Mouse (Mus musculus) Patski (cell line): ENCODE measurements around the gene Cd68. TPM values are rescaled to one million over a fixed set of nuclear protein-coding genes. Genes with fewer than 3 reads are reported as not detected.
A peak's percentile ranks its signal among the peaks of the same experiment; 100 is the strongest.
"Not testable (repeated sequence)": the region's sequence is repeated elsewhere in the genome, so short reads cannot be mapped to it uniquely, and the experiment has no call there.

Source experiments
- ATAC-seq: fragments of 100-300 bp; one replicate; pipeline ENCODE4 v1.8.0; 2021
- CTCF ChIA-PET: fragments of 350-600 bp; sonication (Branson Sonifier 250); formaldehyde crosslinking; loops from one replicate; lab custom pipeline; 2022; ENCODE audit warnings: inconsistent platforms; lab: Charles Lee
- POLR2A ChIA-PET: fragments of 350-600 bp; sonication (Branson Sonifier 250); formaldehyde crosslinking; loops from one replicate; lab custom pipeline; 2022; ENCODE audit warnings: antibody characterized with exemption, inconsistent platforms; lab: Charles Lee
- DNase-seq: peaks from one replicate; pipeline ENCODE4 v3.0.0-alpha.2; 2011; ENCODE audit warnings: low read depth, low spot score
- H3K27me3 ChIP-seq: fragments of 371-371 bp; one replicate; pipeline ENCODE4 v1.5.1; 2021
- CTCF ChIP-seq: fragments of 100-300 bp; IDR thresholded peaks from one replicate; pipeline ENCODE4 v1.5.1; 2021
- in situ Hi-C: fragments of 300-500 bp; cut with MboI; formaldehyde crosslinking; loops from 3 replicates; pipeline ENCODE4 v1.11.1; 2018; ENCODE audit warnings: low pct_unique_long_range_greater_than_20kb, mixed read lengths
- polyA plus RNA-seq: library from polyadenylated mRNA; unstranded; gene quantifications from one replicate; pipeline ENCODE4 v1.2.3, GENCODE M21; 2021

Cd68 gene
- polyA plus RNA-seq, 1 experiment from 2014 or later: 4.4 TPM

DNA sequence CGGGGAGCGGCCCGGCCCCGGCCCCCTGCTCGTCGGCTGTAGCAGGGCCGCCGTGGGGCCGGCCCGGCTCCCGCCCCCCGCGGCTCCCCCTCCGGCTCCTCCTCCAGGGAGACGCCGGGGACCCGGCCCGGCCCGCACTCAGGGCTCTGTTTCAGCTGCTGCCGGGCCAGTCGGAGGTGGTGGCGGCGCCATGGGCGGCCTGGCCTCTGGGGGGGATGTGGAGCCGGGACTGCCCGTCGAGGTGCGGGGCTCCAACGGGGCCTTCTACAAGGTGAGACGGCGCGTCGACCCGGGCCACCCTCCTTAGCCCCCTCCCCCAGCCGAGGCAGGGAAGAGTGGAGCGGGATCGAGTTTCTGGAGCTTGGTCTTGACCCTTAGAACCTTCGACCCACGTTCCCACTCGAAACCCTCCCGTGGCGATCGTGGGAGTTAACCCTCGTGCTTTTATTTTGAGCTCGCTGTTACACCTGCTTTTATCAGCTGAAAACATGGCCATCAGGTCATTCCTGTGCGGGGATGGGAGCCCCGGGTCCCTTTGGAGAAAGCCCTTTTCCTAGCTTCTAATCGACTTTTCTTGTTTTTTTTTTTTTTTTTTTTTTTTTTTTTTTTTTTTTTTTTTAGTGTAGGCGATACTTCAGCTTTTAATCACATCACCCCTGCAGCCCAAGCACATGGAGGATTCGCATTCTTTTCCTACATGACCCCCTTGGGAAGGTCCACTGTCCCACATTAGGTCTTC is 32.7 kb downstream of the Cd68 start:
- in situ Hi-C loops: no loop called here
- CTCF ChIA-PET: interaction anchor here (1.1 to 3.8 kb wide), 3 partner anchors 9 to 27 kb away, joined by 3 to 20 read pairs (median 3); partner anchors contain the start of gene Sox15
- ATAC-seq: peak; percentile 34
- POLR2A ChIA-PET: interaction anchor here (1.0 kb wide), 1 partner anchor 20 kb away, joined by 4 read pairs; no protein-coding TSS in a partner anchor
- DNase-seq: no peak
- no peak for TF ChIP-seq CTCF
- H3K27me3 ChIP-seq: no peaks in the 10 kb centered on the region

DNA sequence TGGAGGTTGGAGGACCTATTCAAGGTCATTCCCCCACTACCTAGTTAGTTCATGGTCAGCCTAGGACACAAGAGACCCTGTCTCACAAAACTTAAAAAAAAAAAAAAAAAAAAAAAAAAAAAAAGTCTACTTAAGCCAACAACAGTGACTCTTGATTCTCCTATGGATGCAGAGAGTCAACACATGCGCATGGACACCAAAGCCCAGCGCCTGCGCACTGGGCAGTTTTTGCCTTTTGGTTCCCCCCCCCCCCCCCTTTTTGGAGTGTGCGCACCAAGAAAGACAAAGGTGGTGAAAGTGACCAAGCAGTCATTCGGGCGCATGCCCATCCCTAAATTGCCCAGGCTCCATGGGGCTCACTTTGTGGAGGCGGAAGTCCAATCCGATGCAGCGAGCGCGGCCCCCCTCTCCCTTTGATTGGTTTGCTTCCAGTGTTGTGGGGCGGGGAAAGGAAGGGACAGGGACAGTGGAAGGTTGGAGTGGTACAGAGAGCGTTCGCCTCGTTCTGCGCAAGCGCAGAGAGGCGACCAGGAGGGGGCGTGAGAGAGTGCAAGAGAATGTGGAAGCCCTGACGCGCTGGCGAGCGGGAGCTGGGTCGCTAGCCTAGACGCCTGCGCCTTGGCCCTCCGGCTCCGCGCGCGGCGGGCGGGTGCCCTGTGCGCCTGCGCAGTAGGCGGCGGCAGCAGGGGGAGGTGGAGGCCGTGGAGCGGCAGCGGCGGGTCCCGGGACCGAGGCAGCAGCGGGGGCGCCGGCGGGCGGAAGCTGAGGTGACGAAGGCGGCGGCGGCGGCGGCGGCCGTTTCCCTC is 33.5 kb downstream of the Cd68 start, which contains the start of gene Fxr2:
Gene Fxr2, plus strand, starts transcription at position 707 of the 806 bp plus-strand sequence.
- no peaks in the 10 kb centered on the region for H3K27me3 ChIP-seq
- ATAC-seq (peak; percentile 98), DNase-seq (peak; percentile 96)
- peak; percentile 98 for TF ChIP-seq CTCF
- in situ Hi-C loops: no loop called here
- CTCF ChIA-PET: interaction anchor here (1.1 to 3.8 kb wide), 3 partner anchors 9 to 28 kb away, joined by 3 to 20 read pairs (median 3); partner anchors contain the start of gene Sox15
- POLR2A ChIA-PET: interaction anchor here (0.7 kb wide), 1 partner anchor 224 kb away, joined by 3 read pairs; no protein-coding TSS in a partner anchor

DNA sequence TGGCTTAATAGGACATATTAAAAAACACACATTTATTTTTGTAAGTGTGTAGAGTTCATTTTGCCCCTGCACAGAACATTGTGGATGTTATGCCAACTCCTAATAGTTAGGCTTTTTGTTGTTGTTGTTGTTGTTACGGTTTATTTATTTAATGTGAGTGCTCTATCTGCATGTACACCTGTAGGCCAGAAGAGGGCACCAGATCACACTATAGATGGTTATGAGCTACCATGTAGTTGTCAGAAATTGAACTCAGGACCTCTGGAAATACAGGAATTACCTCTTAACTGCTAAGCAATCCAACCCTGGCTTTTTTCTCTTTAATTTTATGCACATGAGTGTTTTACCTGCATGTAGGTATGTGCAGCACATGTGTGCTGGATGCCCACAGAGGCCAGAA is 36.2 kb downstream of the Cd68 start:
- DNase-seq (no peak), ATAC-seq (no peak)
- in situ Hi-C loops: no loop called here
- TF ChIP-seq CTCF: peak; percentile 59
- H3K27me3 ChIP-seq: no peaks in the 10 kb centered on the region
- ChIA-PET CTCF (interaction anchor here (0.8 to 1.0 kb wide), 2 partner anchors 10 to 22 kb away, joined by 3 to 4 read pairs; no protein-coding TSS in a partner anchor), POLR2A (no interaction called here)

DNA sequence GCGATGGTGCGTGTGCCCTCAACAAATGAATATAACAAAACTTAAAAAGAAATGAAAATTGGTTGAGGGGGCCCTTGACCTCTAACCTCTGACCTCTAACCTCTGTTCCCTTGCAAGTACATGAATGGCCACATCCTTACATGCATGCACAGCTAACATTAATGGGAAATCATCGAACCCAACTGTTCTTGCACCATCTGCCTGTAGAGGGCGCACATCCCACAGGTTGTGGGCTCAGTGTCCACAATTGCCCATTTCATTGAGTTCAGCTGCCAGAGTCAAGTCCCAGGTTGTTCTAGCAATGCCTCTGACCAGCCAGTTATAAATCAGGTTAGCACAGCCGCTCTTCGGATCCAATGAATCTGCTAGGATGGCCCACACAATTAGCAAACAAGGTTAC is 37.7 kb downstream of the Cd68 start:
- ChIA-PET CTCF (interaction anchor here (0.6 to 1.3 kb wide), 3 partner anchors 13 to 97 kb away, joined by 3 to 4 read pairs (median 4); no protein-coding TSS in a partner anchor), POLR2A (interaction anchor here (0.6 kb wide), 1 partner anchor 28 kb away, joined by 3 read pairs; no protein-coding TSS in a partner anchor)
- TF ChIP-seq CTCF: peak; percentile 70
- H3K27me3 ChIP-seq: no peaks in the 10 kb centered on the region
- in situ Hi-C loops: no loop called here
- DNase-seq (no peak), ATAC-seq (no peak)

DNA sequence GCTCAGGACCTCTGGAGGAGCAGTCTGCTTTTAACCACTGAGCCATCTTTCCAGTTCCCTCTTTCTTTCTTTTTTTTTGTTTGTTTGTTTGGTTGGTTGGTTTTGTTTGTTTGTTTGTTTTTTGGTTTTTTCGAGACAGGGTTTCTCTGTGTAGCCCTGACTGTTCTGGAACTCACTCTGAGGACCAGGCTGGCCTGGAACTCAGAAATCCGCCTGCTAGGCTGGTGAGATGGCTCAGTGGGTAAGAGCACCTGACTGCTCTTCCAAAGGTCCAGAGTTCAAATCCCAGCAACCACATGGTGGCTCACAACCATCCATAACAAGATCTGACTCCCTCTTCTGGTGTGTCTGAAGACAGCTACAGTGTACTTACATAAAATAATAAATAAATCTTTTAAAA is 41.6 kb downstream of the Cd68 start:
- in situ Hi-C loops: loop anchor here (5.0 kb wide), 1 partner anchor 42 kb away; the partner anchor contains the start of genes Trp53 and Wrap53
- CTCF ChIA-PET: interaction anchor here (0.8 kb wide), 1 partner anchor 102 kb away, joined by 3 read pairs; no protein-coding TSS in a partner anchor
- DNase-seq: not testable (repeated sequence)

DNA sequence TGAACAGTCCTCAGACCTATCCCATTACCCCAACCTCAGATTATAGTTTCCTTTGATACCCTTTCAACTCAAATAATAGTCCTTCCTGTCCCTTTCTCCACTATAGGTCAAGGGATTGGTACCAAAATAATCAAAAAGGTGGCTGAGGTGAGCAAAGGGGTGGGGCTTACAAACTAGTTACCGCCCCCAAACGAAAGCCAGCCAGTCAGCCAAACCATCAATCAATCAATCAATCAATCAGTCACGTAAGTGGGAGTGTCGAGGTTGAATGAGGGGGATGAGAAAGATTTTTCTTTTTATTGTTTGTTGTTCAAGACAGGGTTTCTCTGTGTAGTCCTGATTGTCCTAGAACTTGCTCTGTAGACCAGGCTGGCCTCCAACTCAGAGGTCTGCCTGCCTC is 42.9 kb downstream of the Cd68 start:
- CTCF ChIA-PET: no interaction called here
- in situ Hi-C loops: loop anchor here (5.0 kb wide), 1 partner anchor 41 kb away; the partner anchor contains the start of genes Trp53 and Wrap53
- H3K27me3 ChIP-seq: peaks cover 9% of the 10 kb centered on the region
- TF ChIP-seq CTCF: no peak
- ATAC-seq (no peak), DNase-seq (no peak)
- POLR2A ChIA-PET: no interaction called here

More for the DNA sequence above, 41.6 kb downstream of the Cd68 start:
- POLR2A ChIA-PET: interaction anchor here (0.6 kb wide), 1 partner anchor 34 kb away, joined by 4 read pairs; no protein-coding TSS in a partner anchor
- H3K27me3 ChIP-seq, ATAC-seq: not testable (repeated sequence)

DNA sequence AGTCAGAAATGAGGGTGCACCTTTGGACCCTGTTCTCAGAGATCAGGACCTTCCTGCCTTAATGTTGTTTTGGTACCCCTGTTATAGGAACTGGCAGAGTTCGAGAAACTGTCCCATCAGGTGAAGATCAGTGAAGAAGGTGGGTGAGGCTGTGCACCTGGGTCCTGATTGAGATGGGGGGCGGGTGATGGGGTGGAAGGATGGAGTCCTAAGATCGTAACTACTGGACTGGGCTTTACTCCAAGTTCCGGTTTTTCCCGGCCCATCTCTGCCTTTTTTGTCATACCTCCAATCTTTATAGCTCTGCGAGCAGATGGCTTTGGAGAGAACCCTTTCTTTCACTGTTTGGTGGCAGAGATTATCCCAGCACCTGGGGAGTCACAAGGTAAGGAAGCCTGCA is 43.5 kb downstream of the Cd68 start:
- ATAC-seq: no peak
- TF ChIP-seq CTCF: no peak
- in situ Hi-C loops: loop anchor here (5.0 kb wide), 1 partner anchor 40 kb away; the partner anchor contains the start of genes Trp53 and Wrap53
- CTCF ChIA-PET: no interaction called here
- POLR2A ChIA-PET: no interaction called here
- no peak for DNase-seq
- H3K27me3 ChIP-seq: peaks cover 10% of the 10 kb centered on the region

DNA sequence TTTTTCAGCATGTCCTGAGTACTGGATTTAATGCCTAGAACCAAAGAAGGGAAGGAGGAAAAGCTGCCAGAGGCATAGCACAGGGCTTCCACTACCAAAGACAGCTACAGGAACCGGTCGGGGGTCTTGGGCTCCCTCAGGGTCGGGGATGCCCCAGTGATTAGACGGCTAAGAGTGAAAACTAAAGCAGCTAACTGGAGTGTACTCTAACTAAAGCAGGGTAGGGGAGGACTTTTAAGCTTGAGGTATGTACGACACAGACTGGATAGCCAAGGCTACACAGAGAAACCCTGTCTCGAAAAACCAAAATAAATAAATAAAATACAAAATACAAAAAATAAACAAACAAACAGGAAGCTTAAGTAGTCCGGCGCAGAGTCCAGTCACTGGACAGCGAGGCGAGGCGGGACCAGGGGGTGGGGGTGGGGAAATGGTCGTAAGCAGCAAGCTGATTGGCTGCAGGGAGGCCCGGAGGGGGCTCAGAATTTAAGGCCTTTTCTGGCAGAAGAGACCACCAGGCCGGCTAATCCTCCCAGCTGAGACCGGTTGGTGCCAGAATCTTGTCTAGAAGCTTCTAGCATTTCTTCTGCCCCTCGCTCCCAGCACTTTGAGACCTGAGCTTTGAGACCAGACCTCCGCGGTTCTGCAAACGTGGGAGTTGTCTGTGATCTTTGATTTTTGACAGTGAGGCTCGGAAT is 44.2 kb downstream of the Cd68 start, which contains the start of gene Sat2:
Gene Sat2, plus strand, starts transcription at position 454 of the 698 bp plus-strand sequence.
- TF ChIP-seq CTCF: no peak
- peaks cover 14% of the 10 kb centered on the region for H3K27me3 ChIP-seq
- POLR2A ChIA-PET: no interaction called here
- DNase-seq (no peak), ATAC-seq (no peak)
- CTCF ChIA-PET: no interaction called here
- in situ Hi-C loops: loop anchor here (5.0 kb wide), 1 partner anchor 39 kb away; the partner anchor contains the start of genes Trp53 and Wrap53

DNA sequence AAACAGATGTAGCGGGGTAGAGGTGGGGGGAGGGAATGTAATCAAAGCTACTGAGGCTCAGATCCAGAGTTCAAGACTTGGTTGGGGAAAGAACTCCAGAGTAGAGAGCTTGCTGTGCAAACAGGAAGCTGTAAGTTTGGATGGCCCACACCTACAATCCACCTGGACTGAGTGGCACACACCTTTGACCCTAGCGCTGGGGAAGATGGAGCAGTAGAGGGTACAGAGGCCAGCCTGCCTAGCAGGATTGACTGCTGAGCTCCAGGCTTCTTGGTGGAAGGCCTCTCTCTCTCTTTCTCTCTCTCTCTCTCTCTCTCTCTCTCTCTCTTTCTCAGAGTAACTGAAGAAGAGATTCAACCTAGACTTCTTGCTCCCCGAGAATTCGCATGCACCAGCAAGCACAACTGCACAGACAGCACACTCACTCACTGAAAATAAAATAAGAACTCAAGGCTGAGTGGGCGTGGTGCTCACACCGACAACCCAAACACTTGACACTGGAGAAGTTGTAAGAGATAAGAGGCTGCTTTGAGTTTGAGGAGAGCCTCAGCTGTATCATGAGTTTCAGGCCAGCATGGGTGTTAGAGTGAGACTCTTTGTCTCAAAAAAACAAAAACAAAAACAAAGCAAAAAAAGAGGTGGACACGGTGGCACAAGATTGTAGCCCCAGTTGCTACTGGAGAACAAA is 45.4 kb downstream of the Cd68 start:
- TF ChIP-seq CTCF: no peak
- ATAC-seq (no peak), DNase-seq (no peak)
- H3K27me3 ChIP-seq: peaks cover 20% of the 10 kb centered on the region
- ChIA-PET CTCF (no interaction called here), POLR2A (no interaction called here)
- in situ Hi-C loops: loop anchor here (5.0 kb wide), 1 partner anchor 38 kb away; the partner anchor contains the start of genes Trp53 and Wrap53
